Comparison of ENCODE assay signal across 25 mouse cellular contexts in genomic region chr15:28922437-28922836, GRCm38 (mm10).
DNase-seq lines count a peak whose midpoint lies in the region; ATAC-seq and TF ChIP-seq lines count a peak whose summit lies in the region.
"Had no signal": no experiment of that assay in that cellular context is flagged by ENCODE, and none has a peak within 500 bp of the region (broad histone marks: within the 10 kb centered on the region; RNA-seq: fewer than 3 reads in every experiment).

No protein-coding gene starts in this region.

- no peak overlapping the region for H3K9ac ChIP-seq in forebrain, embryonic 12.5 days
- no peak overlapping the region for H3K9ac ChIP-seq in midbrain, postnatal 0 days (replicated peaks; ENCODE audit: low read length, poor library complexity, severe bottlenecking)
- H3K9ac ChIP-seq in midbrain, embryonic 15.5 days, result no peak overlapping the region
- H3K9ac ChIP-seq in forebrain, postnatal 0 days, result no peak overlapping the region
- H3K9ac ChIP-seq: embryonic facial prominence, embryonic 15.5 days; heart, embryonic 15.5 days; hindbrain, embryonic 14.5 days had no signal

- WGBS in forebrain, embryonic 12.5 days, result 72% methylated on average over 4 of the region's 4 CpGs
- WGBS in forebrain, embryonic 10.5 days, result 86% methylated on average over 4 of the region's 4 CpGs
- WGBS in midbrain, postnatal 0 days, result 61% methylated on average over 4 of the region's 4 CpGs
- 60% methylated on average over 4 of the region's 4 CpGs for WGBS in midbrain, embryonic 15.5 days
- 33% methylated on average over 4 of the region's 4 CpGs for WGBS in forebrain, postnatal 0 days

- H3K36me3 ChIP-seq in forebrain, embryonic 12.5 days (replicated peaks), result no peaks in the 10 kb centered on the region
- H3K36me3 ChIP-seq in forebrain, embryonic 10.5 days (replicated peaks), result no peaks in the 10 kb centered on the region
- H3K36me3 ChIP-seq in midbrain, postnatal 0 days (ENCODE audit: insufficient read depth, low read length), result no peaks in the 10 kb centered on the region
- H3K36me3 ChIP-seq in midbrain, embryonic 15.5 days (replicated peaks), result no peaks in the 10 kb centered on the region
- no peaks in the 10 kb centered on the region for H3K36me3 ChIP-seq in forebrain, postnatal 0 days (ENCODE audit: insufficient read depth)
- H3K36me3 ChIP-seq: embryonic facial prominence, embryonic 15.5 days; G1E; heart, embryonic 15.5 days had no signal

- no peaks in the 10 kb centered on the region for H3K27me3 ChIP-seq in forebrain, embryonic 12.5 days
- H3K27me3 ChIP-seq in forebrain, embryonic 10.5 days (ENCODE audit: poor library complexity, severe bottlenecking), result no peaks in the 10 kb centered on the region
- H3K27me3 ChIP-seq in midbrain, postnatal 0 days (ENCODE audit: insufficient read depth, low read length), result no peaks in the 10 kb centered on the region
- H3K27me3 ChIP-seq in midbrain, embryonic 15.5 days (replicated peaks), result no peaks in the 10 kb centered on the region
- H3K27me3 ChIP-seq in forebrain, postnatal 0 days (ENCODE audit: insufficient read depth, low read length), result no peaks in the 10 kb centered on the region
- H3K27me3 ChIP-seq: embryonic facial prominence, embryonic 15.5 days; heart, embryonic 15.5 days had no signal

- DNase-seq in forebrain, embryonic 10.5 days (ENCODE audit: extremely low spot score, low spot score), result no peak
- peak; percentile 13 for DNase-seq in midbrain, postnatal 0 days (ENCODE audit: low spot score)
- peak; percentile 31 for DNase-seq in forebrain, postnatal 0 days
- DNase-seq in frontal cortex, postnatal 36 days (ENCODE audit: low spot score in 2 of 2), result no peak
- no peak for DNase-seq in gastrocnemius, postnatal 36 days
- DNase-seq: adrenal gland, adult 8-10 months; adrenal gland, postnatal 36 days; B cell, adult 2 months; cerebellum, adult 11 months; cerebellum, adult 8-10 months; cerebellum, postnatal 14 days; embryo, embryonic 11 days; gastrocnemius, postnatal 10 days; heart, adult 2 months; heart, postnatal 14 days had no signal

- intact Hi-C loops in gastrocnemius, postnatal 36 days (cut with DNase I), result no loop called here

- no peaks in the 10 kb centered on the region for H3K4me1 ChIP-seq in forebrain, embryonic 12.5 days
- no peaks in the 10 kb centered on the region for H3K4me1 ChIP-seq in forebrain, embryonic 10.5 days
- H3K4me1 ChIP-seq in midbrain, postnatal 0 days (ENCODE audit: insufficient read depth, low read length), result no peaks in the 10 kb centered on the region
- no peaks in the 10 kb centered on the region for H3K4me1 ChIP-seq in midbrain, embryonic 15.5 days
- H3K4me1 ChIP-seq in forebrain, postnatal 0 days (ENCODE audit: insufficient read depth), result no peaks in the 10 kb centered on the region
- H3K4me1 ChIP-seq: embryonic facial prominence, embryonic 15.5 days; heart, embryonic 15.5 days had no signal

- H3K9me3 ChIP-seq in forebrain, embryonic 12.5 days, result no peaks in the 10 kb centered on the region
- no peaks in the 10 kb centered on the region for H3K9me3 ChIP-seq in forebrain, embryonic 10.5 days
- no peaks in the 10 kb centered on the region for H3K9me3 ChIP-seq in midbrain, postnatal 0 days (ENCODE audit: low read length)
- no peaks in the 10 kb centered on the region for H3K9me3 ChIP-seq in midbrain, embryonic 15.5 days
- no peaks in the 10 kb centered on the region for H3K9me3 ChIP-seq in forebrain, postnatal 0 days (ENCODE audit: low read length)
- H3K9me3 ChIP-seq: embryonic facial prominence, embryonic 15.5 days; G1E; heart, embryonic 15.5 days had no signal

- ATAC-seq in forebrain, embryonic 12.5 days (ENCODE audit: low FRiP score), result peak; percentile 33; the same call in 1 of the 2 replicates
- ATAC-seq in midbrain, postnatal 0 days (ENCODE audit: low FRiP score), result no peak
- ATAC-seq in midbrain, embryonic 15.5 days (replicated peaks), result no peak
- no peak for ATAC-seq in forebrain, postnatal 0 days
- ATAC-seq: CD4-positive, CD25-positive, alpha-beta regulatory T cell, adult 4 months; intestine, embryonic 16.5 days had no signal

- no peak overlapping the region for H3K4me3 ChIP-seq in forebrain, embryonic 12.5 days (replicated peaks)
- H3K4me3 ChIP-seq in forebrain, embryonic 10.5 days, result no peak overlapping the region
- no peak overlapping the region for H3K4me3 ChIP-seq in midbrain, postnatal 0 days (ENCODE audit: low read depth, low read length)
- no peak overlapping the region for H3K4me3 ChIP-seq in midbrain, embryonic 15.5 days
- H3K4me3 ChIP-seq in forebrain, postnatal 0 days (ENCODE audit: low read depth, low read length), result no peak overlapping the region
- H3K4me3 ChIP-seq: embryonic facial prominence, embryonic 15.5 days; erythroblast, embryonic 14.5 days; heart, adult 2 months; heart, embryonic 15.5 days had no signal

- H3K27ac ChIP-seq in forebrain, embryonic 12.5 days, result no peak overlapping the region
- H3K27ac ChIP-seq in forebrain, embryonic 10.5 days, result no peak overlapping the region
- no peak overlapping the region for H3K27ac ChIP-seq in midbrain, postnatal 0 days (ENCODE audit: low read depth, low read length)
- H3K27ac ChIP-seq in midbrain, embryonic 15.5 days, result no peak overlapping the region
- no peak overlapping the region for H3K27ac ChIP-seq in forebrain, postnatal 0 days (ENCODE audit: low read depth, low read length)
- H3K27ac ChIP-seq: embryonic facial prominence, embryonic 15.5 days; heart, adult 2 months; heart, embryonic 15.5 days; hindbrain, embryonic 14.5 days had no signal

- H3K4me2 ChIP-seq in forebrain, embryonic 12.5 days, result no peak overlapping the region
- H3K4me2 ChIP-seq in midbrain, postnatal 0 days (ENCODE audit: low read depth, low read length, poor library complexity, severe bottlenecking), result no peak overlapping the region
- H3K4me2 ChIP-seq in midbrain, embryonic 15.5 days, result no peak overlapping the region
- H3K4me2 ChIP-seq in forebrain, postnatal 0 days (ENCODE audit: low read depth), result no peak overlapping the region
- H3K4me2 ChIP-seq: embryonic facial prominence, embryonic 15.5 days; heart, embryonic 11.5 days; heart, embryonic 15.5 days; hindbrain, embryonic 14.5 days had no signal

- TF ChIP-seq CTCF in midbrain, postnatal 0 days (IDR thresholded peaks at IDR 0.05), result no peak
- no peak for TF ChIP-seq CTCF in forebrain, postnatal 0 days (IDR thresholded peaks at IDR 0.05; ENCODE audit: low read depth)

Comparison
In these comparisons a context has a peak if more than half of its experiments do, and no peak if none do; other contexts are left out.
1. DNase-seq: peak in midbrain, postnatal 0 days (single experiment) and forebrain, postnatal 0 days (single experiment); none in forebrain, embryonic 10.5 days (single experiment), frontal cortex, postnatal 36 days (0 of 2) and gastrocnemius, postnatal 36 days (0 of 2).